Mouse (Mus musculus): ENCODE measurements around the gene Acss3.

Acss3 gene

GRCm38 (mm10) chr10:107039211-107039610, 84.3 kb downstream of the Acss3 start:
- in situ Hi-C loops (cut with MboI; ENCODE audit: low pct_unique_long_range_greater_than_20kb in 1 of 2, low sequenced_read_pairs in 2 of 2, unreplicated experiment in 1 of 2): no loop called here

- in situ Hi-C loops (cut with MboI; ENCODE audit: low pct_unique_long_range_greater_than_20kb in 1 of 2, low sequenced_read_pairs in 2 of 2, unreplicated experiment in 1 of 2): no loop called here
These were observed 99.2 kb downstream of the Acss3 start for GRCm38 (mm10) chr10:107024254-107024653.

GRCm38 (mm10) chr10:107021118-107021517, 102.3 kb downstream of the Acss3 start:
- in situ Hi-C loops (cut with MboI; ENCODE audit: low pct_unique_long_range_greater_than_20kb in 1 of 2, low sequenced_read_pairs in 2 of 2, unreplicated experiment in 1 of 2): no loop called here

- in situ Hi-C loops (cut with MboI; ENCODE audit: low pct_unique_long_range_greater_than_20kb in 1 of 2, low sequenced_read_pairs in 2 of 2, unreplicated experiment in 1 of 2): no loop called here
These were observed 112.3 kb downstream of the Acss3 start for GRCm38 (mm10) chr10:107011142-107011541.

- in situ Hi-C loops (cut with MboI; ENCODE audit: low pct_unique_long_range_greater_than_20kb in 1 of 2, low sequenced_read_pairs in 2 of 2, unreplicated experiment in 1 of 2): no loop called here
These were observed 125.3 kb downstream of the Acss3 start for GRCm38 (mm10) chr10:106998052-106998625.

GRCm38 (mm10) chr10:106989478-106989877, 134.0 kb downstream of the Acss3 start:
- in situ Hi-C loops (cut with MboI; ENCODE audit: low pct_unique_long_range_greater_than_20kb in 1 of 2, low sequenced_read_pairs in 2 of 2, unreplicated experiment in 1 of 2): no loop called here

- in situ Hi-C loops (cut with MboI; ENCODE audit: low pct_unique_long_range_greater_than_20kb in 1 of 2, low sequenced_read_pairs in 2 of 2, unreplicated experiment in 1 of 2): no loop called here
These were observed 148.0 kb downstream of the Acss3 start for GRCm38 (mm10) chr10:106975193-106976141.

GRCm38 (mm10) chr10:106959026-106959425, 164.4 kb downstream of the Acss3 start:
- in situ Hi-C loops (cut with MboI; ENCODE audit: low pct_unique_long_range_greater_than_20kb in 1 of 2, low sequenced_read_pairs in 2 of 2, unreplicated experiment in 1 of 2): no loop called here

- in situ Hi-C loops (cut with MboI; ENCODE audit: low pct_unique_long_range_greater_than_20kb in 1 of 2, low sequenced_read_pairs in 2 of 2, unreplicated experiment in 1 of 2): loop anchor here in 1 of 2 experiments (25.0 kb wide), 1 partner anchor 471 kb away; no protein-coding TSS in a partner anchor
These were observed 182.1 kb downstream of the Acss3 start for GRCm38 (mm10) chr10:106941380-106941779.

- in situ Hi-C loops (cut with MboI; ENCODE audit: low pct_unique_long_range_greater_than_20kb in 1 of 2, low sequenced_read_pairs in 2 of 2, unreplicated experiment in 1 of 2): loop anchor here in 1 of 2 experiments (25.0 kb wide), 1 partner anchor 473 kb away; no protein-coding TSS in a partner anchor
These were observed 184.0 kb downstream of the Acss3 start for GRCm38 (mm10) chr10:106939441-106939840.

- in situ Hi-C loops (cut with MboI; ENCODE audit: low pct_unique_long_range_greater_than_20kb in 1 of 2, low sequenced_read_pairs in 2 of 2, unreplicated experiment in 1 of 2): loop anchor here in 1 of 2 experiments (25.0 kb wide), 1 partner anchor 473 kb away; no protein-coding TSS in a partner anchor
These were observed 184.6 kb downstream of the Acss3 start for GRCm38 (mm10) chr10:106938851-106939250.

- in situ Hi-C loops (cut with MboI; ENCODE audit: low pct_unique_long_range_greater_than_20kb in 1 of 2, low sequenced_read_pairs in 2 of 2, unreplicated experiment in 1 of 2): loop anchor here in 1 of 2 experiments (25.0 kb wide), 1 partner anchor 475 kb away; no protein-coding TSS in a partner anchor
These were observed 186.5 kb downstream of the Acss3 start for GRCm38 (mm10) chr10:106936996-106937395.

GRCm38 (mm10) chr10:106932571-106933073, 190.8 kb downstream of the Acss3 start:
- in situ Hi-C loops (cut with MboI; ENCODE audit: low pct_unique_long_range_greater_than_20kb in 1 of 2, low sequenced_read_pairs in 2 of 2, unreplicated experiment in 1 of 2): loop anchor here in 1 of 2 experiments (25.0 kb wide), 1 partner anchor 480 kb away; no protein-coding TSS in a partner anchor

- in situ Hi-C loops (cut with MboI; ENCODE audit: low pct_unique_long_range_greater_than_20kb in 1 of 2, low sequenced_read_pairs in 2 of 2, unreplicated experiment in 1 of 2): loop anchor here in 1 of 2 experiments (25.0 kb wide), 1 partner anchor 484 kb away; no protein-coding TSS in a partner anchor
These were observed 194.7 kb downstream of the Acss3 start for GRCm38 (mm10) chr10:106928576-106929332.

GRCm38 (mm10) chr10:106924798-106925197, 198.7 kb downstream of the Acss3 start:
- in situ Hi-C loops (cut with MboI; ENCODE audit: low pct_unique_long_range_greater_than_20kb in 1 of 2, low sequenced_read_pairs in 2 of 2, unreplicated experiment in 1 of 2): loop anchor here in 1 of 2 experiments (25.0 kb wide), 1 partner anchor 488 kb away; no protein-coding TSS in a partner anchor

GRCm38 (mm10) chr10:106924334-106924733, 199.1 kb downstream of the Acss3 start:
- in situ Hi-C loops (cut with MboI; ENCODE audit: low pct_unique_long_range_greater_than_20kb in 1 of 2, low sequenced_read_pairs in 2 of 2, unreplicated experiment in 1 of 2): no loop called here

GRCm38 (mm10) chr10:106914822-106915221, 208.6 kb downstream of the Acss3 start:
- in situ Hi-C loops (cut with MboI; ENCODE audit: low pct_unique_long_range_greater_than_20kb in 1 of 2, low sequenced_read_pairs in 2 of 2, unreplicated experiment in 1 of 2): loop anchor here in 1 of 2 experiments (10.0 kb wide), 1 partner anchor 300 kb away; no protein-coding TSS in a partner anchor

GRCm38 (mm10) chr10:106914275-106914674, 209.2 kb downstream of the Acss3 start:
- in situ Hi-C loops (cut with MboI; ENCODE audit: low pct_unique_long_range_greater_than_20kb in 1 of 2, low sequenced_read_pairs in 2 of 2, unreplicated experiment in 1 of 2): loop anchor here in 1 of 2 experiments (10.0 kb wide), 1 partner anchor 299 kb away; no protein-coding TSS in a partner anchor
